Mouse (Mus musculus): Measurements from ENCODE around the gene Dnajc22. TPM values are rescaled to one million over a fixed set of nuclear protein-coding genes. Genes with fewer than 3 reads are reported as not detected.

Dnajc22 gene
- polyA plus RNA-seq, 1 experiment from 2014 or later, result 0.49 TPM

Small RNA genes within 50 kb of the gene (microRNA-seq; reads per million reads assigned to microRNA genes)
- gene Mir6960, result not detected

Other genes starting within 250 kb of the Dnajc22 start
- gene Kmt2d, start 222.0 kb upstream of the Dnajc22 start, polyA plus RNA-seq (2015; fragmentation: Nextera tagmentation; extraction: Ambion mirVana), result 9.7 and 10.8 TPM in 2 replicates
- gene Rhebl1, start 198.6 kb upstream of the Dnajc22 start, polyA plus RNA-seq (2015; fragmentation: Nextera tagmentation; extraction: Ambion mirVana), result 27.8 and 33.3 TPM in 2 replicates
- gene Dhh, start 194.6 kb upstream of the Dnajc22 start, polyA plus RNA-seq (2015; fragmentation: Nextera tagmentation; extraction: Ambion mirVana), result 3.1 and 4.3 TPM in 2 replicates
- gene Lmbr1l, start 174.9 kb upstream of the Dnajc22 start, polyA plus RNA-seq (2015; fragmentation: Nextera tagmentation; extraction: Ambion mirVana), result 34.9 and 39.0 TPM in 2 replicates
- 1,062 and 1,121 TPM in 2 replicates for gene Tuba1b, start 158.6 kb upstream of the Dnajc22 start, polyA plus RNA-seq (2015; fragmentation: Nextera tagmentation; extraction: Ambion mirVana)
- gene Gm49450, start 139.6 kb upstream of the Dnajc22 start, polyA plus RNA-seq (2015; fragmentation: Nextera tagmentation; extraction: Ambion mirVana), result not detected in 2 replicates
- 13,124 and 14,228 TPM in 2 replicates for gene Tuba1a, start 139.5 kb upstream of the Dnajc22 start, polyA plus RNA-seq (2015; fragmentation: Nextera tagmentation; extraction: Ambion mirVana)
- 25.6 and 29.7 TPM in 2 replicates for gene Tuba1c, start 63.3 kb upstream of the Dnajc22 start, polyA plus RNA-seq (2015; fragmentation: Nextera tagmentation; extraction: Ambion mirVana)
- gene Prph, start 38.0 kb upstream of the Dnajc22 start, polyA plus RNA-seq (2015; fragmentation: Nextera tagmentation; extraction: Ambion mirVana), result 268 and 371 TPM in 2 replicates
- gene Troap, start 18.6 kb upstream of the Dnajc22 start, polyA plus RNA-seq (2015; fragmentation: Nextera tagmentation; extraction: Ambion mirVana), result 6.3 and 6.9 TPM in 2 replicates
- gene C1ql4, start 5.4 kb upstream of the Dnajc22 start, polyA plus RNA-seq (2015; fragmentation: Nextera tagmentation; extraction: Ambion mirVana), result 2.7 and 3.5 TPM in 2 replicates
- gene Spats2, start 32.7 kb downstream of the Dnajc22 start, polyA plus RNA-seq (2015; fragmentation: Nextera tagmentation; extraction: Ambion mirVana), result 44.4 and 48.9 TPM in 2 replicates
- gene Kcnh3, start 131.7 kb downstream of the Dnajc22 start, polyA plus RNA-seq (2015; fragmentation: Nextera tagmentation; extraction: Ambion mirVana), result 0.74 and 0.84 TPM in 2 replicates
- gene Mcrs1, start 158.8 kb downstream of the Dnajc22 start, polyA plus RNA-seq (2015; fragmentation: Nextera tagmentation; extraction: Ambion mirVana), result 168 and 181 TPM in 2 replicates
- gene Prpf40b, start 201.9 kb downstream of the Dnajc22 start, polyA plus RNA-seq (2015; fragmentation: Nextera tagmentation; extraction: Ambion mirVana), result 90.1 and 101 TPM in 2 replicates
- 0.52 and 0.54 TPM in 2 replicates for gene Fam186b, start 202.7 kb downstream of the Dnajc22 start, polyA plus RNA-seq (2015; fragmentation: Nextera tagmentation; extraction: Ambion mirVana)

All from neural tube, embryonic 13.5 days (tissue).